Mouse (Mus musculus) heart, adult 8-10 months (tissue): ENCODE results near the gene Gpc5. TPM values are rescaled to one million over a fixed set of nuclear protein-coding genes. Genes with fewer than 3 reads are reported as not detected.
A peak's percentile ranks its signal among the peaks of the same experiment; 100 is the strongest.

Source experiments
- DNase-seq: peaks from one replicate; pipeline ENCODE4 v3.0.0; 2022; ENCODE audit warnings: low spot score
- total RNA-seq, 4 experiments: library from RNA; stranded (reverse); gene quantifications; 2 replicates each; pipeline ENCODE4 v1.2.4; 2022

Gpc5 gene
- total RNA-seq, 4 experiments from 2014 or later: not detected

DNA sequence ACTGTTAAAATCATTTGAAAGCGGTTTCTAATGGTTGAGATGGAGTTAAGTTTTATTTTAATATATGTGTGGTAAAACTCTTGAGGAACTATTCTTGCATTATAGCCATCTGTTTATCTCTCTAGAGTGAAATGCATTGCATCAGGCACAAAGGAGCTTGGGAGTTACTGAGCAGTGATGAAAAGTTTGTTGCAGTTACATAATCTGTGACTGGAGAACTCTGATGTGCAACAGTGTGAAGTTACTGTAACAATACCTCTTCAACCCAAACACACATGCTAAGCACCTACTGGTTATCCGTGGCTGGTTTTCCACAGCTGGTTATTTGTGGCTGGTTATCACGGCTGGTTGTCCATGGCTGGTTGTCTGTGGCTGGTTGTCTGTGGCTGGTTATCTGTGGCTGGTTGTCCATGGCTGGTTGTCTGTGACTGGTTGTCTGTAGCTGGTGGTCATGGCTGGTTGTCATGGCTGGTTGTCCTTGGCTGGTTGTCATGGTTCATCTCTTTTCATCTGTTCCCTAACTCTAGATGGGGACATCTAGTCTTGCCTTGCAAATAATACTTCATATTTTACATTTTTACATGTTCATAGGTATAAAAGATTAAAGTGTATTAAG lies 273.4 kb downstream of the Gpc5 start:
- DNase-seq: no peak

DNA sequence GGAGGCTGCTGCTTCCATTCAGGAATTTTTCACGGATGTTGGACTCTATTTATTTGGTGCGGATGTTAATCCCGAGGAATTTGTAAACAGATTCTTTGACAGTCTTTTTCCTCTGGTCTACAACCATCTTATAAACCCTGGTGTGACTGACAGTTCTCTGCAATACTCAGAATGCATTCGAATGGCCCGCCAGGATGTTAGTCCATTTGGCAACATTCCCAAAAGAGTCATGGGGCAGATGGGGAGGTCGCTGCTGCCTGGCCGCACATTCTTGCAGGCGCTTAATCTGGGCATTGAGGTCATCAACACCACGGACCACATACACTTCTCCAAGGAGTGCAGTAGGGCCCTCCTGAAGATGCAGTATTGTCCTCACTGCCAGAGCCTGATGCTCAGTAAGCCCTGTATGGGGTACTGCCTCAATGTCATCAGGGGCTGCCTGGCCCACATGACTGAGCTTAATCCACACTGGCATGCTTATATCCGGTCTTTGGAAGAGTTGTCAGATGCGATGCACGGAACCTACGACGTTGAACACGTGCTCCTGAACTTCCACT lies 277.7 kb downstream of the Gpc5 start:
- no peak for DNase-seq

GRCm38 (mm10) chr14:115371131-115371530 lies 279.1 kb downstream of the Gpc5 start:
- DNase-seq: no peak

DNA sequence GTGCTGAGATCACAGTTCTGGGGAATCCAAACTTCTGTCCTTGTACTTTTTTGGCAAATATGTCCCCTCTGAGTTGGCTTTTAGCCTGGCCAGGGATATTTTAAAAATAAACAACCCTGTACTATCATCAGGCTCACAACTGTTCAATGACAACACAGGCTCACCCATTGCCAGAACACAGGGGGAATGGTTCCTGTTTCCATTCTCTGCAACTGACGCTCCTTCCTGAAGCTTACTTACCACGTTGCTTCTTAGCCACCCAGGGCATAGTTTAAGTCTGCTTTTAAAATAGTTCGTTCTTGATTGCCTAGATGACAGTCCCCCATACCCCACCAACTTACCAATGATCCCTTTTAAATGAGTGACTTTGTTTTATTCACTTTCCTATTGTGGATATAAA lies 299.8 kb downstream of the Gpc5 start:
- DNase-seq: no peak

GRCm38 (mm10) chr14:115392894-115393524 lies 301.0 kb downstream of the Gpc5 start:
- DNase-seq: peak; percentile 20

DNA sequence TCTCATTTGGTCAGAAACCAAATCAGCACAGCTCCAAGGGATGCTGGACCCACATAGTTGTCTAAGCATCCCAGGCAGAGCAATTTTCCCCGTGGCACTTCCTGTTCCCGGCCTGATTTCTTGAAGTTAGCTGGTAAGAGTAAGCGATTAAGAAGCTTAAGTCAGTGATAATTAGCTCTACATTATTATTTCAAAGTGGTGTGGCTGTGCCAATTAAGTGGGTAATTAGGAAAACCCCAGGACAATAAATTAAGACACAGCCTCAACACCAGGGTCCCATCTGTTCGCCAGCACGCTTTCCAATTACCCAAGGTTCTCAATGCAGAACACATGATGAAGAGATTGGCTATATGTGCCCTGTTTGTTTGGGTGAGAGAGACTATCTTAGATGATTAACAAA lies 314.6 kb downstream of the Gpc5 start:
- no peak for DNase-seq

- DNase-seq: no peak
Measured at GRCm38 (mm10) chr14:115407309-115407930, 315.4 kb downstream of the Gpc5 start.

- DNase-seq: no peak
Measured at GRCm38 (mm10) chr14:115410881-115411280, 318.9 kb downstream of the Gpc5 start.

- DNase-seq: no peak
Measured at GRCm38 (mm10) chr14:115411513-115412174, 319.6 kb downstream of the Gpc5 start.

GRCm38 (mm10) chr14:115412821-115413220 lies 320.8 kb downstream of the Gpc5 start:
- no peak for DNase-seq

DNA sequence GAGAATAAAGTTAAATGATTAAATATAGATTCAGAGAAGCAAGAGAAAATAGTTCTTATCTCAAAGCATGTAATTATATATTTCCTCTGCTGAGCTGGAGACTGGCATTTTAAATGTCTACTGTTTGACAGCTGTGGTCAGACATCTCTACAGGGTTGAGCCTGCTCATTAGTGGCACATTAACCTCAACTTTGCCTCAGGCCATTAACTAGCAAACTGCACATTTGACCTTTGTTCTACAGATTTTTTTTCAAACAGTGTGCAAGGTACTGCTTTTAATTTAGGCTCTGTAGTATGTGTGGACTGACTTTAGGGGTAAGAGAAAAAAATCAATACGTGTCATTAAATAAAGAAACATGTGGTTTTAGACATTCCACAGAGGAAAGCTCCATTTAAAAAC lies 321.4 kb downstream of the Gpc5 start:
- no peak for DNase-seq

DNA sequence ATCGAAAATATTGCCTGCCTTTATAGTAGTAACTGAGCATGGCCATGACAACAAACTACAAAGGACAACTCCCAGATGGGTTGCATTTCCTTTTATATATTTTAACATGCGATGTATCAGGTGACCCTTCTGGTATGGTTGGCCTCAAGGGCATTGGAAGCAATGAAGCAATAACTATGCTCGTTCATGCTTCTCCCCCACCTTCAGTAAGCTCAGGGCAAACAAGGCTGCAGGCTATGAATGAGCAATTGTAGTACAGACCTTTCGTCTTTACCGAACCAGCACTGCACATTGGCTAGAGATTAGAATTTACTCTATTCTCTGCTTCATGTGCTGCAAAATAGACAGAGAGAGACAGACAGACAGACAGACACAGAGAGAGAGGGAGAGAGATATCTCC lies 322.5 kb downstream of the Gpc5 start:
- no peak for DNase-seq

- DNase-seq: no peak
Measured at GRCm38 (mm10) chr14:115431967-115432366, 340.0 kb downstream of the Gpc5 start.

- DNase-seq: no peak
Measured at GRCm38 (mm10) chr14:115432368-115432767, 340.4 kb downstream of the Gpc5 start.

DNA sequence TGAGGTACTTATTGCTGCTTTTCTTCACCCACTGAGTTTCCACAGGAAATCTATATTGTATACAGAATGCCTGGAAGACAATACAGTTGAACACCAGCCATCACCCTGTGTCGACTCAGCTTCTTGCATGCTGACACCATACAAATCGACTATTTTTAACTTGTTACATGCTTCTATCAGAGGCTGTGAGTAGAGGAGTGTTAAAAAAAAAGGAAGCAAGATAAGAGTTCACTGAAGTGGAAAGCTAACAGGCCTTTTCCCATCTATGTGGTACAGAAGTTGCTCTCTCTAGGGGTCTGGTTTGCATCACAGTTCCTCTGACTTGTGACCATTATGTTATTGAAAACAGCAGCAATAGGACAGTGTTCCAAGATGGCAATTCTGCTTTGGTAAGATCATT lies 344.6 kb downstream of the Gpc5 start:
- DNase-seq: no peak

GRCm38 (mm10) chr14:115444789-115445770 lies 353.1 kb downstream of the Gpc5 start:
- DNase-seq: no peak

DNA sequence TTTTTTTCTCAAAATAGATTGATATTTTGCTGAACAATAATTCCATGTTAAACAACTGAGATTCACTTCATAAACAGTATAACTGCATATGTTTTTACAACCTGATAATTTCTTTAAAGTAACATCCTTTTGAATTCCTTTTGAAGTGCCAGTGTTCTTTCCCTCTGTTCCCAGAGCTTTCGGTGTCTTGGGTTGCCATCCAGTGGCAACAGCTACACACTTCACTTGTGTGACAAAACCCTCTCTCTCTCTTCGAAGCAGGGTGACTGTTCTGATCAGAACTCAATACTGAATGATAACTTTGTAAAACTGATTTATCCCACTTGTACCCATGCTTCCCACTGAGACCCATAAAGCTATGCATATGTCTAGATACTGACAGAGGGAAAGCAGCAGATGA lies 358.9 kb downstream of the Gpc5 start:
- DNase-seq: no peak

- no peak for DNase-seq
Measured at GRCm38 (mm10) chr14:115467960-115468359, 375.9 kb downstream of the Gpc5 start.

- DNase-seq: no peak
Measured at GRCm38 (mm10) chr14:115475234-115475633, 383.2 kb downstream of the Gpc5 start.

GRCm38 (mm10) chr14:115477360-115477759 lies 385.3 kb downstream of the Gpc5 start:
- no peak for DNase-seq

- no peak for DNase-seq
Measured at GRCm38 (mm10) chr14:115485090-115485489, 393.1 kb downstream of the Gpc5 start.
